Mouse (Mus musculus) erythroblast, embryonic 14.5 days (primary cell): ENCODE measurements around the gene Chst11.

ENCODE experiments used
- GATA1 ChIP-seq: IDR thresholded peaks from 2 replicates; pipeline ENCODE4 v1.6.1; 2012; ENCODE audit warnings: low read length, inconsistent platforms, mixed read lengths
- TAL1 ChIP-seq: IDR thresholded peaks from 3 replicates; pipeline ENCODE4 v1.6.1; 2012; ENCODE audit warnings: low read length, inconsistent platforms, mixed read lengths

GRCm38 (mm10) chr10:83069791-83070190, 84.5 kb downstream of the Chst11 start:
- TF ChIP-seq TAL1 (no peak), GATA1 (no peak)
